Mouse (Mus musculus) forebrain, embryonic 15.5 days (tissue): ENCODE data around the gene Slc6a2. TPM values are rescaled to one million over a fixed set of nuclear protein-coding genes. Genes with fewer than 3 reads are reported as not detected.

ENCODE experiments used
- ATAC-seq: fragments of 200-750 bp; cut with Nextera tagmentation; replicated peaks from 2 replicates; pipeline ENCODE4 v1.8.0; 2017; ENCODE audit warnings: mild to moderate bottlenecking, moderate TSS enrichment, moderate library complexity
- H3K27ac ChIP-seq: fragments of 300-500 bp; sonication (generic); replicated peaks from 2 replicates; pipeline ENCODE4 v1.5.1; 2015; ENCODE audit warnings: mild to moderate bottlenecking, inconsistent platforms
- H3K27me3 ChIP-seq: fragments of 300-500 bp; sonication (generic); 2 replicates; pipeline ENCODE4 v1.6.1; 2015; ENCODE audit warnings: inconsistent platforms
- H3K36me3 ChIP-seq: fragments of 300-500 bp; sonication (generic); 2 replicates; pipeline ENCODE4 v1.6.1; 2015; ENCODE audit warnings: mild to moderate bottlenecking, inconsistent platforms
- H3K4me1 ChIP-seq: fragments of 300-500 bp; sonication (generic); 2 replicates; pipeline ENCODE4 v1.6.1; 2015; ENCODE audit warnings: inconsistent platforms
- H3K4me2 ChIP-seq: fragments of 300-500 bp; sonication (generic); replicated peaks from 2 replicates; pipeline ENCODE4 v1.6.1; 2015; ENCODE audit warnings: mild to moderate bottlenecking, inconsistent platforms
- H3K4me3 ChIP-seq: fragments of 300-500 bp; sonication (generic); 2 replicates; pipeline ENCODE4 v1.5.1; 2015; ENCODE audit warnings: mild to moderate bottlenecking, inconsistent platforms
- H3K9ac ChIP-seq: fragments of 300-500 bp; sonication (generic); replicated peaks from 2 replicates; pipeline ENCODE4 v1.6.1; 2015; ENCODE audit warnings: mild to moderate bottlenecking, inconsistent platforms
- H3K9me3 ChIP-seq: fragments of 300-500 bp; sonication (generic); 2 replicates; pipeline ENCODE4 v1.6.1; 2016; ENCODE audit warnings: inconsistent platforms
- WGBS: fragments of 180-500 bp; shearing (Covaris S2); methylation state at CpG from one replicate; pipeline ENCODE4 v1.1.7; 2015; ENCODE audit warnings: mixed read lengths; 5-methylcytosine and 5-hydroxymethylcytosine counted together
- polyA plus RNA-seq: library from polyadenylated mRNA; unstranded; fragments of >200 nt; fragmentation: Nextera tagmentation; extraction: Ambion mirVana; gene quantifications from 2 replicates; pipeline ENCODE4 v1.2.1, GENCODE M21; 2015

Gene Slc6a2
- polyA plus RNA-seq: 0.03 TPM in 1 of 2 replicates, not detected in the other

GRCm38 (mm10) chr8:92959779-92960178 lies at the start of gene Slc6a2:
Gene Slc6a2, plus strand, starts transcription at chr8:92960079.
- H3K27me3 ChIP-seq: peaks cover 50% of the 10 kb centered on the region
- H3K9me3 ChIP-seq: no peaks in the 10 kb centered on the region
- H3K27ac ChIP-seq: no peak within 1 kb of the TSS
- H3K4me1 ChIP-seq: peaks cover 12% of the 10 kb centered on the region
- peak within 1 kb of the TSS; percentile 36 for H3K4me3 ChIP-seq
- H3K36me3 ChIP-seq: no peaks in the 10 kb centered on the region
- ATAC-seq: no peak
- H3K9ac ChIP-seq: no peak within 1 kb of the TSS
- 76% methylated on average over 10 of the region's 10 CpGs for WGBS
- peak within 1 kb of the TSS; percentile 56 for H3K4me2 ChIP-seq

GRCm38 (mm10) chr8:92911477-92911876 lies 48.4 kb upstream of the Slc6a2 start:
- Histone ChIP-seq H3K9me3 (no peaks in the 10 kb centered on the region), H3K4me3 (no peak overlapping the region), H3K4me1 (no peaks in the 10 kb centered on the region), H3K27ac (no peak overlapping the region), H3K27me3 (no peaks in the 10 kb centered on the region), H3K4me2 (no peak overlapping the region), H3K9ac (no peak overlapping the region), H3K36me3 (no peaks in the 10 kb centered on the region)
- no peak for ATAC-seq
- 71% methylated on average over 3 of the region's 3 CpGs for WGBS

DNA sequence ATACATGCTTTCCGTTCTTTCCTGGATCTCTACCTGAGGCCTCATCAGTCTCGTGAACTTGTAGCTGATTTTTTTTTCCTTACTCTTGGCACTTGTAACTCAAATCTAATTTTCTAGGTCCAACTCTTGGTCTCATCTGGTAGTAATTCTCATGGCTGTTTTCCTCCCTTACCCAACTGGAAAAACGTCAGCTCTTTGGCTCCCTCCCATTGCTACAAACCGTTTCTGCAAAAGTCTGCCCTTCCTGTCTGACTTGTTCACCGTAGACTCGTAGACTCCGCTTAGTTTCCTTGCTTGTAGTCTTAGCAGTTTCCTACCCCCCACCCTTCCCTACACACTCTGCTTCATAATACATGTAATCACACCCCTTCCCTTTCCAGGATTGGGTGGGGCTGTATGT lies 46.5 kb upstream of the Slc6a2 start:
- Histone ChIP-seq H3K4me1 (no peaks in the 10 kb centered on the region), H3K27ac (no peak overlapping the region), H3K9ac (no peak overlapping the region), H3K9me3 (no peaks in the 10 kb centered on the region), H3K27me3 (no peaks in the 10 kb centered on the region), H3K4me2 (no peak overlapping the region), H3K4me3 (no peak overlapping the region), H3K36me3 (no peaks in the 10 kb centered on the region)
- ATAC-seq: no peak
- 92% methylated on average over 7 of the region's 7 CpGs for WGBS

DNA sequence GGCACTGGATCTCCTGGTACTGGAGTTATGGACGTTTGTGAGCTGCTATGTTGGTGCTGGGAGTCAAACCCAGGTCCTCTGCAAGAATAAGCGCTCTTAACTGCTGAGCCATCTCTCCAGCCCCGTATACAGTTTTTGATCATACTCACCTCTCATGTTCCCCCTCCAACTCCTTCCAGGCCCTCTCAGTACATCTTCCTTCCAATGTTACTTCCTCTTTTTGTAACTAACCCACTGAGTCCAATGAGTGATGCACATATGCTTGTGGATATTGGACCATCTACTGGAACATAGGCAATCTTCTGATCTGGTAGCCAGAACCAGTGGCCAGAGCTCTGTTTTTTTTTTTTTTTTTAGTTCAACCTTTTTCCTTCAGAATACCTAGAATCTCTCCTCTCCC lies 43.8 kb upstream of the Slc6a2 start:
- Histone ChIP-seq H3K27ac (no peak overlapping the region), H3K4me1 (no peaks in the 10 kb centered on the region), H3K36me3 (no peaks in the 10 kb centered on the region), H3K4me2 (no peak overlapping the region), H3K4me3 (no peak overlapping the region), H3K9ac (no peak overlapping the region), H3K9me3 (no peaks in the 10 kb centered on the region), H3K27me3 (no peaks in the 10 kb centered on the region)
- ATAC-seq: no peak
- WGBS: 84% methylated on average over 3 of the region's 3 CpGs

DNA sequence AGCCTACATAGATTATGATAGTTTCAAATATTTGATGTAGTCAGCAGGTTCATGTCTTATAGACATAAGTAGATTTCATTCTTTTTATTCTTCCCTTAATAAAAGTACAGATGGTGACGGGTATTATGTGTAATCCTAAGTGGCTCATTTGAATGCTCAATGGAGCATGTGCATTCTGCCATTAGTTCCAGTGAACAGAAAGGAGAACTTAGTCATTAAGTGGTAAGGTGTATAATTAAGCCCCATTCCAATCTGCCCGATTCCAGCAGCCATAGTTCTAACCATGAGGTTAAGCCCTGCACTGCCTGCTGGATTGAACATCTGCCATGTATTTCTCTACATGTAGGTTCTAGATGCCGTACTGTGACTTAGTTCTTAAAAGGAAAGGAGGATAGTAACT lies 38.1 kb upstream of the Slc6a2 start:
- 38% methylated on average over 3 of the region's 3 CpGs for WGBS

DNA sequence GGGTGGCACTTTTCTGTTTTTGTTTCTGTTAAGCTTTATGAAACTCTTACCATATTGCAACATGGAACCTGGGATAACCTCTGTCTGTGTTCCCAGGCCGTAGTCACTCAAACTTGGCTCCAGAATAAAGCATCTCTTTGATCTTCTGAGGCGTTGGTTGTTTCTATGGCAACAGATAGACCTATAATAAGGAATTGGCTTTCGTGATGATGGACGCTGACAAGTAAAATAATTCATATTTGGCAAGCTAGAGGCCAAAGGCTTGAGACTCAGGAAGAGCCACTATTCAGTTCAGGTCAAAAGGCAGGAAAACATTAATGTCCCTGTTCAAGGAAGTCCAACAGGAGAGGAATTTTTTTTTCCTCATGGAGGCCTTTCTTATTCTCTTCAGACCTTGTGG lies 30.9 kb upstream of the Slc6a2 start:
- H3K27ac ChIP-seq: no peak overlapping the region
- no peaks in the 10 kb centered on the region for H3K9me3 ChIP-seq
- no peak overlapping the region for H3K4me3 ChIP-seq
- no peak overlapping the region for H3K4me2 ChIP-seq
- no peaks in the 10 kb centered on the region for H3K36me3 ChIP-seq
- 80% methylated on average over 4 of the region's 4 CpGs for WGBS
- no peak for ATAC-seq
- no peak overlapping the region for H3K9ac ChIP-seq
- H3K27me3 ChIP-seq: no peaks in the 10 kb centered on the region
- H3K4me1 ChIP-seq: no peaks in the 10 kb centered on the region

More for the DNA sequence above, 38.1 kb upstream of the Slc6a2 start:
- no peaks in the 10 kb centered on the region for H3K27me3 ChIP-seq
- H3K4me1 ChIP-seq: no peaks in the 10 kb centered on the region
- no peak overlapping the region for H3K4me2 ChIP-seq
- H3K36me3 ChIP-seq: no peaks in the 10 kb centered on the region
- H3K9ac ChIP-seq: no peak overlapping the region
- H3K27ac ChIP-seq: no peak overlapping the region
- H3K9me3 ChIP-seq: no peaks in the 10 kb centered on the region
- no peak overlapping the region for H3K4me3 ChIP-seq
- no peak for ATAC-seq

- H3K4me3 ChIP-seq: no peak overlapping the region
- no peaks in the 10 kb centered on the region for H3K9me3 ChIP-seq
- no peaks in the 10 kb centered on the region for H3K4me1 ChIP-seq
- no peaks in the 10 kb centered on the region for H3K36me3 ChIP-seq
- no peak for ATAC-seq
- H3K27me3 ChIP-seq: no peaks in the 10 kb centered on the region
- H3K9ac ChIP-seq: no peak overlapping the region
- no peak overlapping the region for H3K27ac ChIP-seq
- WGBS: 84% methylated on average over 4 of the region's 4 CpGs
- H3K4me2 ChIP-seq: no peak overlapping the region
Measured at GRCm38 (mm10) chr8:92938056-92938455, 21.8 kb upstream of the Slc6a2 start.

GRCm38 (mm10) chr8:92949071-92949470 lies 10.8 kb upstream of the Slc6a2 start:
- H3K27me3 ChIP-seq: no peaks in the 10 kb centered on the region
- H3K4me1 ChIP-seq: no peaks in the 10 kb centered on the region
- H3K4me2 ChIP-seq: no peak overlapping the region
- ATAC-seq: no peak
- H3K36me3 ChIP-seq: no peaks in the 10 kb centered on the region
- WGBS: 85% methylated on average over 4 of the region's 4 CpGs
- H3K27ac ChIP-seq: no peak overlapping the region
- H3K9ac ChIP-seq: no peak overlapping the region
- no peaks in the 10 kb centered on the region for H3K9me3 ChIP-seq
- no peak overlapping the region for H3K4me3 ChIP-seq

- no peak for ATAC-seq
- H3K36me3 ChIP-seq: no peaks in the 10 kb centered on the region
- H3K9ac ChIP-seq: no peak overlapping the region
- no peaks in the 10 kb centered on the region for H3K9me3 ChIP-seq
- WGBS: 69% methylated on average over 12 of the region's 12 CpGs
- no peak overlapping the region for H3K4me2 ChIP-seq
- H3K27me3 ChIP-seq: no peaks in the 10 kb centered on the region
- no peaks in the 10 kb centered on the region for H3K4me1 ChIP-seq
- no peak overlapping the region for H3K4me3 ChIP-seq
- H3K27ac ChIP-seq: no peak overlapping the region
Measured at GRCm38 (mm10) chr8:92950639-92951371, 9.1 kb upstream of the Slc6a2 start.

DNA sequence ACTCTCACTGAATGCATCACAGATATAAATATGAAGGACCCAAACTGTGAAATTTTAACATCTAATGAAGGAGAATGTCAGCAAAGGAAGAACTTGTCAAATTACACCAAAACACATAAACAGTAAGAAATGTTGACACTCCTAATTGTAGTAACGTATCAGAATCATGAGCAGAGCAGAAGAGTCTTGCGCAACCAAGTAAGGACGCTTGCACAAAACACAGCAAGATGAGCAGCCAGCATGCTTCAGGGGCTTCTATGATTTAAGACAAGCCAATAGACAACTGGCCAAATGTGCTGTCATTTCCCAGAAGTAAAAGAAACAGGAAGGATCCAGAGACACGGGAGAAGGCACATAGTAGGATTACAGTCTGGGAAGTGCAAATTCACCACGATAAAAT lies 5.8 kb upstream of the Slc6a2 start:
- no peak for ATAC-seq
- Histone ChIP-seq H3K27me3 (peaks cover 5% of the 10 kb centered on the region; the same call in 1 of the 2 replicates), H3K27ac (no peak overlapping the region), H3K4me2 (no peak overlapping the region), H3K9me3 (no peaks in the 10 kb centered on the region), H3K36me3 (no peaks in the 10 kb centered on the region), H3K4me3 (no peak overlapping the region), H3K9ac (no peak overlapping the region), H3K4me1 (no peaks in the 10 kb centered on the region)
- 89% methylated on average over 5 of the region's 5 CpGs for WGBS

- Histone ChIP-seq H3K4me1 (peaks cover 12% of the 10 kb centered on the region), H3K9me3 (no peaks in the 10 kb centered on the region), H3K9ac (no peak overlapping the region), H3K4me2 (peak overlapping the region; percentile 56), H3K4me3 (peak overlapping the region; percentile 36), H3K27me3 (peaks cover 50% of the 10 kb centered on the region), H3K36me3 (no peaks in the 10 kb centered on the region), H3K27ac (no peak overlapping the region)
- under 1% methylated on average over 42 of the region's 42 CpGs for WGBS
- ATAC-seq: no peak
Measured at GRCm38 (mm10) chr8:92960451-92960911, 602 bp downstream of the Slc6a2 start.

GRCm38 (mm10) chr8:92961088-92961487 lies 1.2 kb downstream of the Slc6a2 start:
- Histone ChIP-seq H3K27me3 (peaks cover 50% of the 10 kb centered on the region), H3K36me3 (no peaks in the 10 kb centered on the region), H3K4me2 (peak overlapping the region; percentile 56), H3K4me3 (peak overlapping the region; percentile 36), H3K9me3 (no peaks in the 10 kb centered on the region), H3K27ac (no peak overlapping the region), H3K4me1 (peaks cover 12% of the 10 kb centered on the region), H3K9ac (no peak overlapping the region)
- 1% methylated on average over 25 of the region's 25 CpGs for WGBS
- ATAC-seq: no peak

DNA sequence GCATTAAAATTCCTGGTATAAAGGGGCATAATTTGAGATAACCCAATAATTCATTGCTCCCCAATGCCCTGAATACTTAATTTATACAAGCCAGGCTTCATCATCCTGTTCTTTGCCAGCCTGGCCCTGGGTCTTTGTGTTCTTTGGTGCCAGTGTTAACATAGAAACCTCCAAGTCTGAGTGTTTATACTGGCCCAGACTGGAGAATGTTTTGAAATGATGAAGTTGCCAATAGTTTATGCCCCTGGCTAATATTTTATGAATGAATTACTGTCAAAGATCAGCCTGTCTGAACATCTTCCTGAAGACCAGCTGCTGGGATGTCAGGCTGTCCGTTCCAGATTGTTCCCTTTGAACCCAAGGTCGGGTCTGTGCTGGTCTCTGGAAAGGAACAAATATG lies 4.7 kb downstream of the Slc6a2 start:
- no peak for ATAC-seq
- no peak overlapping the region for H3K4me2 ChIP-seq
- no peaks in the 10 kb centered on the region for H3K9me3 ChIP-seq
- no peaks in the 10 kb centered on the region for H3K36me3 ChIP-seq
- no peak overlapping the region for H3K4me3 ChIP-seq
- H3K9ac ChIP-seq: no peak overlapping the region
- H3K27me3 ChIP-seq: peaks cover 40% of the 10 kb centered on the region
- WGBS: 73% methylated on average over 2 of the region's 2 CpGs
- peaks cover 12% of the 10 kb centered on the region for H3K4me1 ChIP-seq
- H3K27ac ChIP-seq: no peak overlapping the region
